Mouse (Mus musculus): ENCODE results near the gene Arhgef38.

Gene Arhgef38

GRCm38 (mm10) chr3:133234821-133235295 lies at the start of gene Arhgef38:
Gene Arhgef38, minus strand, starts transcription at chr3:133234949.
- no peak for DNase-seq

DNA sequence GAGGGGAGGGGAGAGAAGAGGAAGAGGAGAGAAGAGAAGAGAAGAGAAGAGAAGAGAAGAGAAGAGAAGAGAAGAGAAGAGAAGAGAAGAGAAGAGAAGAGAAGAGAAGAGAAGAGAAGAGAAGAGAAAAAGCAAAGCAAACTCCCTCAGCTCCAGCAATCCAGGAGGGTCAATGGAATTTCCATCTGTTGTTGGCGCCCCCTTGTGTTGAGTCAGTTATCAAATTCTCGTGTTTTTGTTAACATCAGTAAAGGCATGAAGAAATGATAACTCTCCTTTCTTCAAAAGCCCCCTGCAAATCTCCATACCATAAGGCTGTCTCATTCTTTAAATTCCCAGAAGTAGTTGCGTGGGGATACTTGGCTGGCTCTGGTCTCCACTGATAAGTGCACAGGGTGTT lies 37.1 kb upstream of the Arhgef38 start:
- peak; percentile 53 for DNase-seq

GRCm38 (mm10) chr3:133258860-133259259 lies 24.1 kb upstream of the Arhgef38 start:
- DNase-seq: no peak

DNA sequence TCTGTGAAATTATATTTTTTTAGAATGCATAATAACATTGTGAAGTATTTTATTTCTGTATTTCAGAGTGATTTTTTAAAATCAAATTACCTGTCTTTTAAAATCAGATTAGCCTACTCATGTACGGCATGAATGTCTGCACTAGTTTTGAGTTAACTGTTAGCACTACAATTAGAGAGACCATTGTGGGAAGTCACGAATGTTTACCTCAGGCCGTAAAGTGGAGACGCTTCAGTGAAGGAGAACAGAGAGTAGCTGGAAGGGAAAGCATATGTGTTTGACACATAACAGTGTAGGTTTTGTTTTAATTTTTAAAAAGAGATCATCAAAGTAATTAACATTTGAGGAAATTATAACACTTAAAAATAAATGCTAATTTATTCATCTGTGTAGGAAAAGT lies 21.1 kb upstream of the Arhgef38 start:
- DNase-seq: no peak

GRCm38 (mm10) chr3:133244027-133244426 lies 9.3 kb upstream of the Arhgef38 start:
- DNase-seq: no peak

DNA sequence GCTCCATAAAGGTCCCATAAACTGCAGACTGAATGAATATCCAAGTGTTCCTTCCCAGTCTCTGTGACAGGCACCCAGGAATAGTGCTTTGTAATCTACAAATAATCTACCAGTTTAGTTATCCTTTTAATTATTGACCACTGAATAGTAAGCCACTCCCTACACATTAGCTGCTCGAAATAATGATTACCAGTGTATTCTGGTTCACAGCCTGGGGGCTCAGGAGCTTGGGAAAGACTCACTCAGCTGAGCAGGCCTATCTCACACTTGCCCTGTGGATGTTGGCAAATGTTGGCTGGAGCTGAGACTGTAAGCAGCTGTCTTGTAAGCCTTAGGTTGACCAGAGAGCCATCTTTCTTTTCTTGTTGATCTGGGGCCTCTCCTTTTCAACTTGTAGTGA lies 7.2 kb upstream of the Arhgef38 start:
- DNase-seq: no peak

DNA sequence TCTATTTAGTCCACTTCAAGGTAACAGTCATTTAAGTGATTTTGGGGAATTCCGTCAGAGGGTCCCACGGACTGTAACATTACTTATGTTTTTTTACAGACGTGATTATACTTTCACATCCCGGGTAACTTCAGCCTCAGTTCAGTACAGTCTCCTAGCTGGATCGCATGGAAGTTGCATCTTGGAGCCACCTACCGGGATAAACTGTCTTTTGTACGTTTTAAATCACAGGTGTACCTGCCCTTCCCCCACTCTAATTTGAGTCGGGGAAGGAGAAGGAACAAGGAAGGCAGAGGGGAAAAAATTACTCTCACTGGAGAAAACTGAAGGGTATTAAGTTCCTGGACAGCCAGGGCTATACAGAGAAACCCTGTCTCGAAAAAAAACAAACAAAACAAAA lies 756 bp downstream of the Arhgef38 start:
- DNase-seq: no peak

DNA sequence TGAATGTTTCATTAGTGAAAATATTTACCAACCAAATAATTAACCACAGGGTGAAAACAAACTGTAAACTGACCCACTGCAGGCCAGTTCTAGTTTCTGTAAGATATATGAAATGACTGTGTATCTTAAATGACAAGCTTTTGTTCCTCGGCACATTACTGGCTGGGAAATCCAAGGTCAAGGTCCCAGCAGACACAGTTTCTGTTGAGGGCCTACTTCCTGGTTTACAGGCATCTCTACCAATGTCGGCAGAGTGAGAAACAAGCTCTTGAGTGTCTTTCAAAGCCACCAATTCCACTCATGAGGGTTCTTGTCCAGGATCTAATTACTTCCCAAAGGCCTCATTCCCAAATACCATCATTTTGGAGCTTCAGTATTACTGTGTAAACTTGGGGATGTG lies 4.3 kb downstream of the Arhgef38 start:
- DNase-seq: no peak

DNA sequence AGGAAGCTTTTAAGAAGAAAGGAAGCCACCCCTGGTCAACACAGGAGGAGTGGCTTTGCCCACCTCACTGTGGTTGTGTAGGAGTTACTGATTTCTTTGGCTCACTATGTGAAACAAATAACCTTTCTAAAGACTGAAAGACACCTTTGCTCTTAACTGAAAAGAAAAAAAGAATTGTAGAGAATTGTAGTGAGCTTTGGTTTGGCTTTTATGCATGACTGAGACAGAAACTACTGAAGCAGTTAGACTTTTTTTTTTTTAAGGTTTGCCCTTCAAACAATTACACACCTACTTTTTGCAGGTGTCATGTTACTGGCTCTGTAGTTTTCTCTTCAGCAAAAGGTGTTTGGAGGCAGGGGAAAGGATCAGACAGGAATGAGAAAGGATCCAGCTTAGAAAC lies 5.2 kb downstream of the Arhgef38 start:
- DNase-seq: no peak

DNA sequence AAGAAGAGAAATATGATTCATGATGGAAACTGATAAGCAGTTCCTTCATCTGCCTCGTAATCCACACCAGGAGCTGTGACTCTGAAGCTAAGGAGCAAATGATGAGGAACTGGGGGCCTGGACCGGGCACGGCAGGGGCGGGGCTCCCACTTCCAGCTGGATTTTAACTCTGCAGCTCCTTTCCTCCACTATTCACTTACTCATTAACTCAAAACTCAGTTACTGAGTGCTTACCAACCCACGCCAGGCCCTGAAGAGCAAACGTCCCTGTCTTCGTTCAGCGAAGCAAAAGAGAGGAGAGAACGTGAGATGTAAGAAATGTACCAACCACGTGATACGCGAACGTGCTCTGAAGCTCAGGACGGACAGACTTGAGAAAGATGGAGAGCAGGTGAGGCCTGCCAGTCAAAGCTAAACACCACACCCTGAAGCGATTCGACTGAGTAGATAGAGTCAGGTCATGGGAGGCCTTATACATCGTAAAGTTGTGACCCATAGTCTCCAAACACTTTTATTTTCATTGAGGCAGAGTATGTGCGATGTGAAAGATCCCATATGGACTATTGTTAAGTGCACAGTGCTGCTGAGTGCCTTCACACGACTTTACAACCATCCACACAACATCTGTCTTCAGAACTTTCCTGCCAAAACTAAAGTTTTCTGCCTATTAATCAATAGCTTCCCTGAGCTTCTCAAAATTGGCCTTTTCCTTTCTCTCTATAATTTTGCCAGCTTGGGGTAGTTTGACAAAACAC lies 7.3 kb downstream of the Arhgef38 start:
- no peak for DNase-seq

GRCm38 (mm10) chr3:133218501-133218900 lies 16.2 kb downstream of the Arhgef38 start:
- no peak for DNase-seq

DNA sequence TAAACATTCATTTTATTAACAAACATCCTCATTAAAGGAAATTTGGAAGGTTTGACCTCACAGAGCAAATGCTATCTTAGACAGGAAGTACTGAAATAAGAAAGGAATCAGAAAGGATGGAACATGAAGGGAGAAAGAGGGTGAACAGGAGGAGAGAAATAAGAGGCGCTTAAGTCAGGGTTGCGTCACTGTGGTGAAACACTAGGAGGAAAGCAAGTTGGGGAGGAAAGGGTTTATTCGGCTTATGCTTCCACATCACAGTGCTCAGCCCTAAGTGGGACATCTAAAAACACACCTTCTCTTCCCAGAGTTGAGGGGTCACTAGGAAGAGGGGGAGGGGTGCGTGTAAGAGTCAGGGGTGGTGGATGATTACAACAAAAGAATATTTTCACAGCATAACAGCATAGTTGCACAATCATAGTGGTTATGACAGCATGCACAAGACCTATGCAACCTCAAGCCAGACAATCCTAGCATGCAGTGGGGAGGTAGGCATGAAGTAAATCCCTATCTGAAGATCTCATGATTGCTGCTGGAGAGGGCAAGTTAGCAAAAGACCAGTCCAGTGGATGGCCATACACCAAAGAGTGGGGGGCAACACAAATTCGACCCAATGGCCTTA lies 19.4 kb downstream of the Arhgef38 start:
- DNase-seq: no peak

- DNase-seq: no peak
Measured at GRCm38 (mm10) chr3:133213434-133214114, 21.2 kb downstream of the Arhgef38 start.

DNA sequence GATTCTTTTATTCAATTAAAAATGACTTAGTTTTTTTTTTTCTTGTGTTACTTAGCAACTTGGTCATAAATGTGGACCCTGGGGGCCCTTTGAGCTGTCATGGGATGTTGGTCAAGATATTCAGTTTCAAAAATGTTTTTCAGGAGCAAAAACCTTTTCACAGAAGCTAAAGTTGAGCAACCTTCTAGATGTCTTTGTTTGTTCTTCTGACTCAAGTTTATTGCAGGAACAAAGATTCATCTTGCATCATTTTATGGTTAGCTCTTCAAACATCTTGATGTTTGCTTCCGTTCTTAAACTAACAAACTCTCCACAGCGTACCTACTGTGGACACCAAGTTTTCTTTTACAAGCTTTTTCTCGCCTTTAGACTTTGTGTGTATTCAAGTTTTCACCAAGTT lies 23.4 kb downstream of the Arhgef38 start:
- DNase-seq: no peak

DNA sequence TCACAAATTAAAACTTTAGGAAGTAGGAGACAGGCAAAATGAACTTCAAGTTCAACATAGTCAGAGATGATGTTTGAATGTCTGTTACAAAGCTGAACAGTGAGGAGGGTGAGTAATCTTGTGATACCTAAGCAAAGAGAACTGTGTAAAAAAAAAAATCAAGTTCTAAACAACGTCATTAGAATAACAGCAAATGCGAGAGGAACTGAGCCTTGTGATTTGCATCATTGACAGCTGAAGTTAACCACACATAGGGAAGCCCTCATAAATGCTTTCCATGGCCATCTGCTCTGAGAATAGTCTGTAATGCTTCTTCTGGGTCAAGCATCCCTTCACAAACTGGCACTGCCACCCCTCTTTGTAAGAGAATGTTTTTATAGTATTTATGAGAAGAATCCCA lies 31.0 kb downstream of the Arhgef38 start:
- no peak for DNase-seq

- DNase-seq: no peak
Measured at GRCm38 (mm10) chr3:133202171-133202570, 32.6 kb downstream of the Arhgef38 start.

GRCm38 (mm10) chr3:133188930-133189329 lies 45.8 kb downstream of the Arhgef38 start:
- no peak for DNase-seq

- no peak for DNase-seq
Measured at GRCm38 (mm10) chr3:133187524-133187923, 47.2 kb downstream of the Arhgef38 start.

DNA sequence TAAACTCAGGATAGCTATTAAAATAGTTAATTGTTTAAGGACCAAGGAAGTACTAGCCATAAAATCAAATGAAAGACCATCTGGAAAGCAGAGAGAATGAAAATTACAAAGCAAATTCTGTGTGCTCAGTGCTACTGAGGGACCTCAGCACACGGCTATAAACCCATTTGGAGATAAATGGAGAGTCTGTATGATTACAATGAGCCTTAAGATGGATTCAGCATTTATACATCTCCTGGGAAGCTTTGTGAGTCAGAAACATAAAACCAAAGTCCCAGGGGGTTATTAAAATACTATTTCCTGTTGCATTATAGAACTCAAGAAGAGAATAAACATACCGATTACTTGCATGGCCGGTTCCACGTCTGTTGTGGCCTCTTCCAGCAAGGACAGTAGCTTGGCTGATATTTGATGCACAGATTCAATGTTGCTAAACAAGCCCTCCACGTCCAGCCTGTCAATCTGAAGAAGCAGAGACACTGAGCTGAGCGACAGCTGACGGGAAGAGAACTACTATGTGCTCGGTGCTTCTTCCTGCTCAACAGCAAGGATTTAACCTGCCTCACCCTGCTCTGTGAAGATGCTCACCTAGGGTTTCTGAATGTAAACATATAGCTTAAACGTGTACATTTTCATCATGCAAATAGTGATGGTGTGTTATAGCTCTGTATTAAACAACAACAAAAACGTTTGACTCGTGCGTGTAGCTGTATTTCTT lies 58.6 kb downstream of the Arhgef38 start:
- no peak for DNase-seq

DNA sequence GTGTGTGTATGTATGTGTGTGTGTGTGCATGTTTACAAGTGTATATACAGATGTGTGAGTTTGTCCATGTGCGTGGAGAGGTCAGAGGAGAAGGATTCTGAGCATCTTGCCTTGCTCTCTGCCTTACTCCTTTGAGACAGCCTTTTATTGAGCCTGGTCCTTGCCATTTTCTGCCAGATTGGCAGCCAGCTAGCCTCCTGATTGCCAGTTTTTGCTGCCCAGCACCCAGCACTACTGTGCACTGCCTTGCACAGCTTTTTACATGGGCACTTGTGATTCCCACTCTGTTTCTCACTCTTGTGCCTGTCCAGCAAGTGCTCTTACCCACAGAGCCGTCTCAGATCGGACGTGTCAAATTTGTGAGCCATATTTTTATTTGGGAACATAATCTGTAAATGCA lies 62.5 kb downstream of the Arhgef38 start:
- no peak for DNase-seq

DNA sequence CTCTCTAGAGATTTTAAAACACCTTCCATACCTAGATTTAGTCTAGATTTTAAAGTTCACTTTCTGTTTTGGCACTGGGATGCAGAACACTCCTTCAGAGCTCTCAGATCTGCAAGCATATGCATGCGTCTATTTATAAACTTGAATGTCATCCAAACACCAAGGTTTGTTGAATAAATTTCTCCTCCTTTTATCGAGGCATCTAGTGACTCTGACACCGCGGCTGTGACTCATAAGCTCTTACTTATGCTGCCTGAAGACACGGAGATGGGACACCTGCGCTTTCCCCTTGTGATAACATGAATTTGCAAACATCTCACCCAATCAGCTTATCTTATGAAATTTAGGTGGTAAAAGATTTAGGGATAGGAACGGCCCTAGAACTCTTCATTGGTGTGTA lies 65.0 kb downstream of the Arhgef38 start:
- DNase-seq: no peak

- DNase-seq: no peak
Measured at GRCm38 (mm10) chr3:133167550-133167949, 67.2 kb downstream of the Arhgef38 start.

- DNase-seq: no peak
Measured at GRCm38 (mm10) chr3:133165130-133165529, 69.6 kb downstream of the Arhgef38 start.
